Mouse (Mus musculus) T-helper 1 cell (primary cell): ENCODE results near the gene Gpr146.

ENCODE experiments used
- in situ Hi-C: fragments of 300-600 bp; cut with MboI, MseI; formaldehyde crosslinking; loops from one replicate; pipeline ENCODE4 v1.15.1; 2025; ENCODE audit warnings: high pct_unique_total_duplicates

Gpr146 gene

GRCm38 (mm10) chr5:139355235-139355772 lies 22.2 kb upstream of the Gpr146 start:
- in situ Hi-C loops: loop anchor here (5.0 to 10.0 kb wide), 2 partner anchors 73 to 511 kb away; no protein-coding TSS in a partner anchor

GRCm38 (mm10) chr5:139358653-139359052 lies 18.8 kb upstream of the Gpr146 start:
- in situ Hi-C loops: loop anchor here (5.0 to 10.0 kb wide), 2 partner anchors 76 to 514 kb away; no protein-coding TSS in a partner anchor

- in situ Hi-C loops: loop anchor here (5.0 to 10.0 kb wide), 2 partner anchors 77 to 514 kb away; no protein-coding TSS in a partner anchor
These were observed 18.3 kb upstream of the Gpr146 start for GRCm38 (mm10) chr5:139359244-139359643.

GRCm38 (mm10) chr5:139363858-139364257 lies 13.6 kb upstream of the Gpr146 start:
- in situ Hi-C loops: loop anchor here (5.0 kb wide), 1 partner anchor 38 kb away; no protein-coding TSS in a partner anchor

- in situ Hi-C loops: loop anchor here (5.0 kb wide), 1 partner anchor 38 kb away; no protein-coding TSS in a partner anchor
These were observed 13.1 kb upstream of the Gpr146 start for GRCm38 (mm10) chr5:139364260-139364910.

GRCm38 (mm10) chr5:139364911-139365571 lies 12.5 kb upstream of the Gpr146 start:
- in situ Hi-C loops: loop anchor here (5.0 kb wide), 1 partner anchor 37 kb away; no protein-coding TSS in a partner anchor

GRCm38 (mm10) chr5:139365827-139366226 lies 11.7 kb upstream of the Gpr146 start:
- in situ Hi-C loops: no loop called here

- in situ Hi-C loops: no loop called here
These were observed 11.0 kb upstream of the Gpr146 start for GRCm38 (mm10) chr5:139366484-139366883.

GRCm38 (mm10) chr5:139367884-139368458 lies 9.5 kb upstream of the Gpr146 start:
- in situ Hi-C loops: no loop called here

GRCm38 (mm10) chr5:139368638-139369320 lies 8.7 kb upstream of the Gpr146 start:
- in situ Hi-C loops: no loop called here

GRCm38 (mm10) chr5:139370336-139370735 lies 7.2 kb upstream of the Gpr146 start:
- in situ Hi-C loops: no loop called here

GRCm38 (mm10) chr5:139371118-139371517 lies 6.4 kb upstream of the Gpr146 start:
- in situ Hi-C loops: no loop called here

- in situ Hi-C loops: no loop called here
These were observed 5.7 kb upstream of the Gpr146 start for GRCm38 (mm10) chr5:139371631-139372401.

GRCm38 (mm10) chr5:139373126-139373525 lies 4.4 kb upstream of the Gpr146 start:
- in situ Hi-C loops: no loop called here

- in situ Hi-C loops: no loop called here
These were observed 3.5 kb upstream of the Gpr146 start for GRCm38 (mm10) chr5:139373889-139374444.

- in situ Hi-C loops: no loop called here
These were observed 2.7 kb upstream of the Gpr146 start for GRCm38 (mm10) chr5:139374841-139375240.

- in situ Hi-C loops: no loop called here
These were observed 717 bp downstream of the Gpr146 start for GRCm38 (mm10) chr5:139378271-139378556.

- in situ Hi-C loops: no loop called here
These were observed 1.6 kb downstream of the Gpr146 start for GRCm38 (mm10) chr5:139378986-139379629.

- in situ Hi-C loops: no loop called here
These were observed 2.4 kb downstream of the Gpr146 start for GRCm38 (mm10) chr5:139379771-139380384.
